Mouse (Mus musculus): ENCODE measurements around the gene Cntn4. TPM values are rescaled to one million over a fixed set of nuclear protein-coding genes. Genes with fewer than 3 reads are reported as not detected.

Gene Cntn4
- 0.01 TPM in 1 of 2 replicates, not detected in the other for polyA plus RNA-seq (2012)

- H3K36me3 ChIP-seq (ENCODE audit: control insufficient read depth): no peaks in the 10 kb centered on the region
- no peaks in the 10 kb centered on the region for H3K4me1 ChIP-seq (ENCODE audit: control insufficient read depth)
- H3K4me3 ChIP-seq (replicated peaks): no peak within 1 kb of the TSS
- peaks cover 17% of the 10 kb centered on the region for H3K27me3 ChIP-seq (ENCODE audit: control insufficient read depth)
- no peak for TF ChIP-seq TAL1 (IDR thresholded peaks at IDR 0.05; ENCODE audit: low read length)
- no peak for TF ChIP-seq GATA1 (IDR thresholded peaks at IDR 0.05; ENCODE audit: low read length)
- no peaks in the 10 kb centered on the region for H3K9me3 ChIP-seq (ENCODE audit: control insufficient read depth, low read length)
These were observed at the start of gene Cntn4 for GRCm38 (mm10) chr6:105677149-105678031. Gene Cntn4 (plus strand): TSS chr6:105677660.

GRCm38 (mm10) chr6:105674276-105674675 is 3.2 kb upstream of the Cntn4 start:
- Histone ChIP-seq H3K9me3 (ENCODE audit: control insufficient read depth, low read length) (no peaks in the 10 kb centered on the region), H3K4me1 (ENCODE audit: control insufficient read depth) (no peaks in the 10 kb centered on the region), H3K36me3 (ENCODE audit: control insufficient read depth) (no peaks in the 10 kb centered on the region), H3K27me3 (ENCODE audit: control insufficient read depth) (peaks cover 17% of the 10 kb centered on the region), H3K4me3 (replicated peaks) (no peak overlapping the region)
- TF ChIP-seq TAL1 (IDR thresholded peaks at IDR 0.05; ENCODE audit: low read length) (no peak), GATA1 (IDR thresholded peaks at IDR 0.05; ENCODE audit: low read length) (no peak)

- Histone ChIP-seq H3K4me3 (replicated peaks) (no peak overlapping the region), H3K4me1 (ENCODE audit: control insufficient read depth) (no peaks in the 10 kb centered on the region)
These were observed 2.4 kb upstream of the Cntn4 start for GRCm38 (mm10) chr6:105675099-105675498.

GRCm38 (mm10) chr6:105676637-105677036 is 823 bp upstream of the Cntn4 start:
- TF ChIP-seq TAL1 (IDR thresholded peaks at IDR 0.05; ENCODE audit: low read length) (no peak), GATA1 (IDR thresholded peaks at IDR 0.05; ENCODE audit: low read length) (no peak)
- Histone ChIP-seq H3K4me3 (replicated peaks) (no peak overlapping the region), H3K4me1 (ENCODE audit: control insufficient read depth) (no peaks in the 10 kb centered on the region), H3K36me3 (ENCODE audit: control insufficient read depth) (no peaks in the 10 kb centered on the region), H3K9me3 (ENCODE audit: control insufficient read depth, low read length) (no peaks in the 10 kb centered on the region), H3K27me3 (ENCODE audit: control insufficient read depth) (peaks cover 17% of the 10 kb centered on the region)

More at GRCm38 (mm10) chr6:105675099-105675498, 2.4 kb upstream of the Cntn4 start:
- TF ChIP-seq TAL1 (IDR thresholded peaks at IDR 0.05; ENCODE audit: low read length) (no peak), GATA1 (IDR thresholded peaks at IDR 0.05; ENCODE audit: low read length) (no peak)
- Histone ChIP-seq H3K36me3 (ENCODE audit: control insufficient read depth) (no peaks in the 10 kb centered on the region), H3K27me3 (ENCODE audit: control insufficient read depth) (peaks cover 17% of the 10 kb centered on the region), H3K9me3 (ENCODE audit: control insufficient read depth, low read length) (no peaks in the 10 kb centered on the region)

- no peaks in the 10 kb centered on the region for H3K36me3 ChIP-seq (ENCODE audit: control insufficient read depth)
- H3K4me3 ChIP-seq (replicated peaks): no peak overlapping the region
- peaks cover 17% of the 10 kb centered on the region for H3K27me3 ChIP-seq (ENCODE audit: control insufficient read depth)
- no peaks in the 10 kb centered on the region for H3K9me3 ChIP-seq (ENCODE audit: control insufficient read depth, low read length)
- no peaks in the 10 kb centered on the region for H3K4me1 ChIP-seq (ENCODE audit: control insufficient read depth)
- no peak for TF ChIP-seq TAL1 (IDR thresholded peaks at IDR 0.05; ENCODE audit: low read length)
- TF ChIP-seq GATA1 (IDR thresholded peaks at IDR 0.05; ENCODE audit: low read length): no peak
These were observed 1.3 kb downstream of the Cntn4 start for GRCm38 (mm10) chr6:105678778-105679177.

GRCm38 (mm10) chr6:105681496-105681895 is 4.0 kb downstream of the Cntn4 start:
- TF ChIP-seq TAL1 (IDR thresholded peaks at IDR 0.05; ENCODE audit: low read length) (no peak), GATA1 (IDR thresholded peaks at IDR 0.05; ENCODE audit: low read length) (no peak)
- H3K4me1 ChIP-seq (ENCODE audit: control insufficient read depth): no peaks in the 10 kb centered on the region
- H3K9me3 ChIP-seq (ENCODE audit: control insufficient read depth, low read length): no peaks in the 10 kb centered on the region
- H3K36me3 ChIP-seq (ENCODE audit: control insufficient read depth): no peaks in the 10 kb centered on the region
- peaks cover 17% of the 10 kb centered on the region for H3K27me3 ChIP-seq (ENCODE audit: control insufficient read depth)
- no peak overlapping the region for H3K4me3 ChIP-seq (replicated peaks)

GRCm38 (mm10) chr6:105683251-105683650 is 5.8 kb downstream of the Cntn4 start:
- peaks cover 6% of the 10 kb centered on the region for H3K27me3 ChIP-seq (ENCODE audit: control insufficient read depth)
- H3K4me1 ChIP-seq (ENCODE audit: control insufficient read depth): no peaks in the 10 kb centered on the region
- H3K4me3 ChIP-seq (replicated peaks): no peak overlapping the region
- H3K36me3 ChIP-seq (ENCODE audit: control insufficient read depth): no peaks in the 10 kb centered on the region
- no peaks in the 10 kb centered on the region for H3K9me3 ChIP-seq (ENCODE audit: control insufficient read depth, low read length)
- TF ChIP-seq GATA1 (IDR thresholded peaks at IDR 0.05; ENCODE audit: low read length): no peak
- TF ChIP-seq TAL1 (IDR thresholded peaks at IDR 0.05; ENCODE audit: low read length): no peak

GRCm38 (mm10) chr6:105684123-105684522 is 6.7 kb downstream of the Cntn4 start:
- Histone ChIP-seq H3K4me3 (replicated peaks) (no peak overlapping the region), H3K4me1 (ENCODE audit: control insufficient read depth) (no peaks in the 10 kb centered on the region), H3K27me3 (ENCODE audit: control insufficient read depth) (no peaks in the 10 kb centered on the region), H3K36me3 (ENCODE audit: control insufficient read depth) (no peaks in the 10 kb centered on the region), H3K9me3 (ENCODE audit: control insufficient read depth, low read length) (no peaks in the 10 kb centered on the region)
- TF ChIP-seq GATA1 (IDR thresholded peaks at IDR 0.05; ENCODE audit: low read length) (no peak), TAL1 (IDR thresholded peaks at IDR 0.05; ENCODE audit: low read length) (no peak)

- no peak overlapping the region for H3K4me3 ChIP-seq (replicated peaks)
- TF ChIP-seq TAL1 (IDR thresholded peaks at IDR 0.05; ENCODE audit: low read length): no peak
- no peak for TF ChIP-seq GATA1 (IDR thresholded peaks at IDR 0.05; ENCODE audit: low read length)
These were observed 10.7 kb downstream of the Cntn4 start for GRCm38 (mm10) chr6:105688195-105688594.

More at GRCm38 (mm10) chr6:105688195-105688594, 10.7 kb downstream of the Cntn4 start:
- Histone ChIP-seq H3K4me1 (ENCODE audit: control insufficient read depth) (no peaks in the 10 kb centered on the region), H3K36me3 (ENCODE audit: control insufficient read depth) (no peaks in the 10 kb centered on the region), H3K27me3 (ENCODE audit: control insufficient read depth) (no peaks in the 10 kb centered on the region), H3K9me3 (ENCODE audit: control insufficient read depth, low read length) (no peaks in the 10 kb centered on the region)
